Mouse (Mus musculus): ENCODE results near the gene Ism1.

DNA sequence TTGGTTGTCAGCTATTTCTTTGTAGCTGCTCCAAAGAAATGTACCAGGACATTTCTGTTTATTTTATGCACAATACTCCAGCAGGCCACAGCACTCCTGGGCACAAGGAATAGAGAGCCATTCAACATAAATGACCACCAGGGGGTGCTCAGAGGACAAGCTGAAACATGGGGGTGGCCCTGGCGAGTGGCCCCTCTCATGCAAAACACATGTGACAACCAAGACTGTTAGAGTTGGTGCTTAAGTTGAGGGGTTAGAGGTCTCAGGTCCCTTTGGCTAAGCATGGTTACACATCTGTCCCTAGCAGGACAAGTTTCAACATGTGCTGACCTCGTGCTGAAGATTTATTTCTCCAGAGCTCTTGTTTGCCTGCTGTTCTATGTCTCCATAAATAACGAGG lies 100.3 kb downstream of the Ism1 start:
- TF ChIP-seq ZC3H11A (IDR thresholded peaks at IDR 0.05; ENCODE audit: low read depth, low read length) = peak; percentile 49
- TF ChIP-seq UBTF (IDR thresholded peaks at IDR 0.05; ENCODE audit: low read depth, low read length) = no peak
- TF ChIP-seq GABPA (IDR thresholded peaks at IDR 0.05; ENCODE audit: insufficient replicate concordance, low read depth, low read length) = no peak
- no peak for TF ChIP-seq MAFK (IDR thresholded peaks at IDR 0.05; ENCODE audit: insufficient replicate concordance, low read length)
- no peak for TF ChIP-seq ZNF384 (IDR thresholded peaks at IDR 0.05; ENCODE audit: low read depth, low read length)
- TF ChIP-seq POLR2AphosphoS2 (IDR thresholded peaks at IDR 0.05; ENCODE audit: low read depth, low read length) = no peak
- peak; percentile 16 to 81; a peak in 3 of 4 replicates for TF ChIP-seq CTCF (conservative IDR thresholded peaks at IDR 0.05 in 1 of 2, IDR thresholded peaks at IDR 0.05 in 1 of 2; ENCODE audit: low read depth in 2 of 2, low read length in 2 of 2)
- TF ChIP-seq USF1 (IDR thresholded peaks at IDR 0.05; ENCODE audit: low read depth, low read length) = no peak
- no peak for TF ChIP-seq POLR2A (IDR thresholded peaks at IDR 0.05; ENCODE audit: low read depth, low read length)
- TF ChIP-seq E2F4 (IDR thresholded peaks at IDR 0.05; ENCODE audit: insufficient replicate concordance, low read depth, low read length) = no peak
- no peak for TF ChIP-seq ZKSCAN1 (IDR thresholded peaks at IDR 0.05; ENCODE audit: borderline replicate concordance, low read depth, low read length)
- peak; percentile 79; the same call in 1 of the 2 replicates for TF ChIP-seq MAX (IDR thresholded peaks at IDR 0.05; ENCODE audit: low read length)
- no peak for TF ChIP-seq EP300 (IDR thresholded peaks at IDR 0.05; ENCODE audit: low read length)
- TF ChIP-seq RCOR1 (conservative IDR thresholded peaks at IDR 0.05; ENCODE audit: low read depth, low read length) = no peak

Measured in CH12.LX (cell line).